Mouse (Mus musculus): ENCODE results near the gene Prkce. TPM values are rescaled to one million over a fixed set of nuclear protein-coding genes. Genes with fewer than 3 reads are reported as not detected.

Prkce gene
- total RNA-seq, 4 experiments from 2014 or later = 24.0 to 30.1 (median 27.4) TPM

- peak; percentile 91 for DNase-seq (ENCODE audit: low spot score)
These were observed 316.6 kb downstream of the Prkce start for GRCm38 (mm10) chr17:86484087-86484737.

- DNase-seq (ENCODE audit: low spot score) = no peak
These were observed 319.1 kb downstream of the Prkce start for GRCm38 (mm10) chr17:86486657-86487056.

GRCm38 (mm10) chr17:86487450-86487849 lies 319.9 kb downstream of the Prkce start:
- DNase-seq (ENCODE audit: low spot score) = no peak

GRCm38 (mm10) chr17:86489827-86490226 lies 322.2 kb downstream of the Prkce start:
- DNase-seq (ENCODE audit: low spot score) = no peak

- DNase-seq (ENCODE audit: low spot score) = no peak
These were observed 324.8 kb downstream of the Prkce start for GRCm38 (mm10) chr17:86492376-86492775.

GRCm38 (mm10) chr17:86493891-86494420 lies 326.4 kb downstream of the Prkce start:
- DNase-seq (ENCODE audit: low spot score) = no peak

GRCm38 (mm10) chr17:86494494-86494893 lies 326.9 kb downstream of the Prkce start:
- DNase-seq (ENCODE audit: low spot score) = no peak

GRCm38 (mm10) chr17:86494895-86495294 lies 327.3 kb downstream of the Prkce start:
- no peak for DNase-seq (ENCODE audit: low spot score)

- no peak for DNase-seq (ENCODE audit: low spot score)
These were observed 328.7 kb downstream of the Prkce start for GRCm38 (mm10) chr17:86496123-86496771.

GRCm38 (mm10) chr17:86497302-86497701 lies 329.7 kb downstream of the Prkce start:
- DNase-seq (ENCODE audit: low spot score) = no peak

- peak; percentile 53 for DNase-seq (ENCODE audit: low spot score)
These were observed 331.9 kb downstream of the Prkce start for GRCm38 (mm10) chr17:86499359-86500045.

GRCm38 (mm10) chr17:86501393-86501792 lies 333.8 kb downstream of the Prkce start:
- no peak for DNase-seq (ENCODE audit: low spot score)

GRCm38 (mm10) chr17:86503208-86503897 lies 335.8 kb downstream of the Prkce start:
- DNase-seq (ENCODE audit: low spot score) = no peak

GRCm38 (mm10) chr17:86505183-86505631 lies 337.6 kb downstream of the Prkce start, which contains the start of gene Gm10309:
TSS of gene Gm10309 (minus strand) at chr17:86505232.
- peak; percentile 79 for DNase-seq (ENCODE audit: low spot score)

- no peak for DNase-seq (ENCODE audit: low spot score)
These were observed 339.3 kb downstream of the Prkce start for GRCm38 (mm10) chr17:86506881-86507280.

GRCm38 (mm10) chr17:86507342-86508211 lies 340.0 kb downstream of the Prkce start:
- peak; percentile 62 for DNase-seq (ENCODE audit: low spot score)

GRCm38 (mm10) chr17:86508212-86508490 lies 340.6 kb downstream of the Prkce start:
- no peak for DNase-seq (ENCODE audit: low spot score)

GRCm38 (mm10) chr17:86509871-86510270 lies 342.3 kb downstream of the Prkce start:
- no peak for DNase-seq (ENCODE audit: low spot score)

- no peak for DNase-seq (ENCODE audit: low spot score)
These were observed 347.5 kb downstream of the Prkce start for GRCm38 (mm10) chr17:86514974-86515620.

- DNase-seq (ENCODE audit: low spot score) = no peak
These were observed 349.0 kb downstream of the Prkce start for GRCm38 (mm10) chr17:86516630-86517029.

Measured in heart, adult 8-10 months (tissue).